Mouse (Mus musculus) embryonic fibroblast, embryonic 13.5 days (primary cell): Measurements from ENCODE around the gene Olfr228.
"Not testable (repeated sequence)": the region's sequence is repeated elsewhere in the genome, so short reads cannot be mapped to it uniquely, and the experiment has no call there.

Experiments
- CTCF ChIP-seq: IDR thresholded peaks from 2 replicates; pipeline ENCODE4 v1.5.1; 2011; ENCODE audit warnings: mild to moderate bottlenecking, control low read depth, low read length, moderate library complexity, borderline replicate concordance; ENCODE audit not compliant: insufficient read depth
- POLR2A ChIP-seq: IDR thresholded peaks from 2 replicates; pipeline ENCODE4 v1.6.1; 2011; ENCODE audit warnings: low read depth, mild to moderate bottlenecking, control low read depth, low read length, moderate library complexity

DNA sequence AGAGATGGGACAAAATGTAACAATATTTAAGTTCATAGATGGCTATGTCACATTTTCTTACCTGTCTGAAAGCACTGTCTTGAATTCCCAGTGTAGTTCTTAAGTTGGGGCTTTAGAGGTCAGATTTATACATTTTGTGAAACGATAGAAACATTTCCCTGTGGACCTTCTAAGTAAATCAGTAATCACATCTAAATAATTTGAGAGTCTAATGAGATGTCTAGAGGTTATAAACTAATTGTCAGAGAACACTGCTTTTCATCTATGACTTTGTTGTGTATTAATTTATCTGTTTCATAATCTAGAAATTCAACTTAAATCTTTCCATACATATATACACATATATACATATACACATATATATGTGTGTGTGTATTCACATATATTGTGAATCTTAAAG is 36.7 kb downstream of the Olfr228 start, which contains the start of gene Olfr1065:
- not testable (repeated sequence) for TF ChIP-seq CTCF, POLR2A
